Mouse (Mus musculus) heart, adult 2 months (tissue): ENCODE measurements at regions not wholly inside any gene's neighbourhood (a gene's known extent, or its start where the extent isn't known, plus 50 kb on each side); places are given as distances from the start of the nearest gene placed in this dataset.

ENCODE experiments used
- CTCF ChIP-seq: fragments of 200-600 bp; IDR thresholded peaks from 2 replicates; pipeline ENCODE4 v1.8.1; 2022; ENCODE audit warnings: antibody characterized with exemption, mild to moderate bottlenecking, moderate library complexity
- EP300 ChIP-seq: fragments of 200-500 bp; IDR thresholded peaks from 2 replicates; pipeline ENCODE4 v1.6.1; 2011; ENCODE audit warnings: low read depth, low read length, control low read depth; ENCODE audit not compliant: insufficient read depth
- POLR2A ChIP-seq: fragments of 200-500 bp; IDR thresholded peaks from 2 replicates; pipeline ENCODE4 v1.6.1; 2011; ENCODE audit warnings: mild to moderate bottlenecking, low read depth, low read length, control low read depth; ENCODE audit not compliant: insufficient read depth

GRCm38 (mm10) chr3:147096179-147096578 is 244.0 kb downstream of the Ttll7 start:
- no peak for TF ChIP-seq EP300
- TF ChIP-seq CTCF, result no peak
- no peak for TF ChIP-seq POLR2A
